Comparison of ENCODE assay signal across 8 mouse cellular contexts in the genomic region with DNA sequence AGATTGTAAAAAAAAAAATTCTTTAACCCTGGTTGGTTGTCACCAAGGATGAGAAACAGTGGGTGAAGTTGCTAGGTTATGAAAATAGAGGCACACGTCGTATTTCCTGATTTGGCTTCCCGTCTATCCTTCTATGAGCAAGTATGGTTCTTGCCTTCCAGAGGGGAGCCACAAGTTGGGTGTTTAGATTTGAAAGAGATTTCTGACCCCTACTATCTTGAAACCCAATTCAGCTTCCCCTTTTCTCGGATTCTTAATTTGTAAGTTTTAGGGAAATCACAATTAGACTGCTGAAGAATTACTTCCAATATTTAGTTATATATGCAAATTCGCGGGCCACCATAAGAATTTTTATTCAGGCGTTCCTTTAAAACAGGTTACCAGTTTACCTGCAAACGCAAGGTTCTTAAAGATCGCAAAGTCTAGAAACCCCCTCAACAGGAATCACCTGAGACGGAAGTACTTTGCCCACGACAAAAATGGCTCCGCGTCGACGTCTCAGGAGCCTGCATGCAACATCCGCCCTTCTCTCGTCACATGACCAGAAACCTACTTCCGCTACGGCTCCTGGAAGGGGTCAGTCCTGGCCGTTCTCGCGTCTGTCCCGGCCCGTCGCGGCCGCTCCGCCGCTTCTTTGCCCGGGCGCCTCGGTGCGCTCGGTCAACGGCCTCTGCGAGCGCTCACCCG. TPM values are rescaled to one million over a fixed set of nuclear protein-coding genes. Genes with fewer than 3 reads are reported as not detected.
DNase-seq lines count a peak whose midpoint lies in the region; ATAC-seq and TF ChIP-seq lines count a peak whose summit lies in the region.

Gene Mff, plus strand, starts transcription at position 552 of the 687 bp plus-strand sequence.

- DNase-seq in CD4-positive helper T cell, adult 2 months (ENCODE audit: low read depth, low spot score): peak; percentile 95
- peak; percentile 92 for DNase-seq in brain, embryonic 18.5 days (ENCODE audit: low read depth, low spot score)
- DNase-seq in kidney, postnatal 0 days (ENCODE audit: low spot score): peak; percentile 98
- DNase-seq in liver, embryonic 11.5 days (ENCODE audit: low spot score): peak; percentile 92
- DNase-seq in naive thymus-derived CD4-positive, alpha-beta T cell, adult 2 months (ENCODE audit: low read depth): peak; percentile 95

- no peak for TF ChIP-seq CTCF in kidney, postnatal 0 days (IDR thresholded peaks at IDR 0.05; ENCODE audit: low read depth)

- H3K27ac ChIP-seq in heart, embryonic 12.5 days (ENCODE audit: poor library complexity, severe bottlenecking): peak within 1 kb of the TSS; percentile 59; the same call in 1 of the 2 replicates
- H3K27ac ChIP-seq in kidney, postnatal 0 days: peak within 1 kb of the TSS; percentile 73
- H3K27ac ChIP-seq in liver, embryonic 11.5 days (ENCODE audit: low read depth, low read length): peak within 1 kb of the TSS; percentile 70
- H3K27ac ChIP-seq in stomach, embryonic 14.5 days (ENCODE audit: low read length): peak within 1 kb of the TSS; percentile 67; the same call in 1 of the 2 replicates

- ATAC-seq in erythroid progenitor cell, adult 5-6 weeks (replicated peaks; ENCODE audit: low FRiP score, poor library complexity, severe bottlenecking): peak; percentile 94
- ATAC-seq in heart, embryonic 12.5 days (ENCODE audit: insufficient number of reproducible peaks, low FRiP score): peak; percentile 99
- peak; percentile 99 for ATAC-seq in kidney, postnatal 0 days (replicated peaks; ENCODE audit: low FRiP score, low read depth)
- ATAC-seq in liver, embryonic 11.5 days (replicated peaks; ENCODE audit: low FRiP score): peak; percentile 94
- ATAC-seq in stomach, embryonic 14.5 days (ENCODE audit: insufficient number of reproducible peaks, insufficient read depth, low FRiP score, low read depth): peak; percentile 99

- 9% methylated on average over 38 of the region's 38 CpGs for WGBS in heart, embryonic 12.5 days
- 9% methylated on average over 38 of the region's 38 CpGs for WGBS in kidney, postnatal 0 days
- 8% methylated on average over 38 of the region's 38 CpGs for WGBS in liver, embryonic 11.5 days
- 10% methylated on average over 38 of the region's 38 CpGs for WGBS in stomach, embryonic 14.5 days

- peaks cover 18% of the 10 kb centered on the region for H3K36me3 ChIP-seq in heart, embryonic 12.5 days
- H3K36me3 ChIP-seq in kidney, postnatal 0 days (ENCODE audit: insufficient read depth, low read length): peaks cover 3% of the 10 kb centered on the region; the same call in 1 of the 2 replicates
- peaks cover under 1% of the 10 kb centered on the region; the same call in 1 of the 2 replicates for H3K36me3 ChIP-seq in liver, embryonic 11.5 days (ENCODE audit: control insufficient read depth, insufficient read depth, low read length)
- peaks cover 5% of the 10 kb centered on the region; the same call in 1 of the 2 replicates for H3K36me3 ChIP-seq in stomach, embryonic 14.5 days (ENCODE audit: control insufficient read depth, insufficient read depth, low read length)

- peaks cover 4% of the 10 kb centered on the region; the same call in 1 of the 2 replicates for H3K27me3 ChIP-seq in heart, embryonic 12.5 days (replicated peaks)
- H3K27me3 ChIP-seq in kidney, postnatal 0 days (ENCODE audit: insufficient read depth, low read length): no peaks in the 10 kb centered on the region
- H3K27me3 ChIP-seq in liver, embryonic 11.5 days (replicated peaks; ENCODE audit: control insufficient read depth, insufficient read depth, low read length): no peaks in the 10 kb centered on the region
- no peaks in the 10 kb centered on the region for H3K27me3 ChIP-seq in stomach, embryonic 14.5 days (ENCODE audit: control insufficient read depth, insufficient read depth, low read length)

- peak within 1 kb of the TSS; percentile 88 for H3K4me3 ChIP-seq in heart, embryonic 12.5 days
- H3K4me3 ChIP-seq in kidney, postnatal 0 days (replicated peaks; ENCODE audit: low read depth, low read length): peak within 1 kb of the TSS; percentile 90
- peak within 1 kb of the TSS; percentile 87 for H3K4me3 ChIP-seq in liver, embryonic 11.5 days (ENCODE audit: low read depth, low read length)
- peak within 1 kb of the TSS; percentile 89 for H3K4me3 ChIP-seq in stomach, embryonic 14.5 days (ENCODE audit: low read depth, low read length)

- H3K4me2 ChIP-seq in heart, embryonic 12.5 days: peak within 1 kb of the TSS; percentile 91
- H3K4me2 ChIP-seq in kidney, postnatal 0 days (ENCODE audit: low read length): peak within 1 kb of the TSS; percentile 97
- peak within 1 kb of the TSS; percentile 87 for H3K4me2 ChIP-seq in liver, embryonic 11.5 days
- H3K4me2 ChIP-seq in stomach, embryonic 14.5 days (replicated peaks; ENCODE audit: low read depth, low read length): peak within 1 kb of the TSS; percentile 80

- peaks cover 8% of the 10 kb centered on the region for H3K4me1 ChIP-seq in heart, embryonic 12.5 days (replicated peaks)
- peaks cover 10% of the 10 kb centered on the region; the same call in 1 of the 2 replicates for H3K4me1 ChIP-seq in kidney, postnatal 0 days (replicated peaks; ENCODE audit: insufficient read depth, low read length)
- H3K4me1 ChIP-seq in liver, embryonic 11.5 days (replicated peaks; ENCODE audit: control insufficient read depth, insufficient read depth, low read length): peaks cover 12% of the 10 kb centered on the region
- peaks cover 9% of the 10 kb centered on the region; the same call in 1 of the 2 replicates for H3K4me1 ChIP-seq in stomach, embryonic 14.5 days (ENCODE audit: control insufficient read depth, insufficient read depth, low read length)

- no peaks in the 10 kb centered on the region for H3K9me3 ChIP-seq in heart, embryonic 12.5 days (replicated peaks)
- no peaks in the 10 kb centered on the region for H3K9me3 ChIP-seq in kidney, postnatal 0 days (replicated peaks; ENCODE audit: low read length)
- H3K9me3 ChIP-seq in liver, embryonic 11.5 days (ENCODE audit: control insufficient read depth, low read length): no peaks in the 10 kb centered on the region
- no peaks in the 10 kb centered on the region for H3K9me3 ChIP-seq in stomach, embryonic 14.5 days (ENCODE audit: control insufficient read depth, low read depth, low read length)

- peak within 1 kb of the TSS; percentile 95 for H3K9ac ChIP-seq in heart, embryonic 12.5 days
- peak within 1 kb of the TSS; percentile 97 for H3K9ac ChIP-seq in kidney, postnatal 0 days (ENCODE audit: low read depth, low read length)
- H3K9ac ChIP-seq in liver, embryonic 11.5 days (ENCODE audit: low read depth, low read length): peak within 1 kb of the TSS; percentile 94
- peak within 1 kb of the TSS; percentile 89 for H3K9ac ChIP-seq in stomach, embryonic 14.5 days (replicated peaks; ENCODE audit: low read depth, low read length)

RNA-seq across cellular contexts. Expression of gene Mff, which starts in this region (rescaled TPM):
- 137 and 155 TPM in 2 replicates for total RNA-seq in erythroid progenitor cell, adult 5-6 weeks (2015; ENCODE audit: low replicate concordance)
- total RNA-seq in erythroid progenitor cell, adult 5-6 weeks (2017; ENCODE audit: low replicate concordance): 71.2 and 78.5 TPM in 2 replicates
- 207 and 208 TPM in 2 replicates for polyA plus RNA-seq in heart, embryonic 12.5 days (2016; fragmentation: Nextera tagmentation; extraction: Ambion mirVana)
- 268 and 273 TPM in 2 replicates for polyA plus RNA-seq in kidney, postnatal 0 days (2015; fragmentation: Nextera tagmentation; extraction: Ambion mirVana)
- 273 and 281 TPM in 2 replicates for polyA plus RNA-seq in liver, embryonic 11.5 days (2014; fragmentation: Nextera tagmentation; extraction: Ambion mirVana)
- polyA plus RNA-seq in stomach, embryonic 14.5 days (2014; fragmentation: Nextera tagmentation; extraction: Ambion mirVana): 200 and 221 TPM in 2 replicates

Comparison
In these comparisons a context has a peak if more than half of its experiments do, and no peak if none do; other contexts are left out.
1. Peak in every context shown above with its lines: DNase-seq, ATAC-seq, H3K4me3 ChIP-seq and H3K27ac ChIP-seq.